Mouse (Mus musculus): ENCODE measurements around the gene Tiprl. TPM values are rescaled to one million over a fixed set of nuclear protein-coding genes. Genes with fewer than 3 reads are reported as not detected.

The Tiprl gene
- total and polyA plus RNA-seq, 3 experiments, result 12.4 to 90.2 (median 66.8) TPM

DNA sequence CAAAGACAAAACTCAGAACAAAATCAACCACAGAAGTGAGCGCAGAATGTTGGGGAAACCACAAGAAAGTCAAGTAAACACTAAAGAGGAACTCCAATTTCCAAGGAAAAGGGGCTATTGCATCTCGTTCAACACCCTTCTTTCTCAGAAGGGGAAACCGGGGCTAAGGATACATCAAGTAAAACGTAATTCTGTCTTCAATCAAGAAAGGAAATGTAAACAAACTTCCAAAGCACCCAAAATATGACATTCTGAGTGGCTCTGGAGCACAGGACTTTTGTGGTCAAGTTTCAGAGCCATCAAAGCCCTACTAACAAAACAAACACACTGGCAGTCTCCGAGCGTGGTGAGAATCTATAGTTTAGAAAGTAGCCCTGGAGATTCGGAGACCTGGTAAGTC, 43.4 kb downstream of the Tiprl start:
- H3K4me1 ChIP-seq (ENCODE audit: insufficient read depth, low read depth, low read length), result peaks cover 63% of the 10 kb centered on the region
- TF ChIP-seq TAL1 (conservative IDR thresholded peaks at IDR 0.05; ENCODE audit: low read depth, low read length) (no peak), POLR2AphosphoS5 (IDR thresholded peaks at IDR 0.05; ENCODE audit: insufficient replicate concordance, low read depth, low read length) (no peak), GATA1 (IDR thresholded peaks at IDR 0.05; ENCODE audit: borderline replicate concordance, low read length) (no peak), CTCF (IDR thresholded peaks at IDR 0.05; ENCODE audit: low read depth, low read length) (no peak), GATA2 (IDR thresholded peaks at IDR 0.05; ENCODE audit: borderline replicate concordance, low read depth, low read length) (no peak)
- ATAC-seq (ENCODE audit: extremely low read depth, insufficient number of reproducible peaks, low FRiP score, poor library complexity, severe bottlenecking), result no peak

GRCm38 (mm10) chr1:165192714-165193264, 44.0 kb downstream of the Tiprl start:
- TF ChIP-seq GATA1 (IDR thresholded peaks at IDR 0.05; ENCODE audit: borderline replicate concordance, low read length) (no peak), CTCF (IDR thresholded peaks at IDR 0.05; ENCODE audit: low read depth, low read length) (no peak), GATA2 (IDR thresholded peaks at IDR 0.05; ENCODE audit: borderline replicate concordance, low read depth, low read length) (no peak), POLR2AphosphoS5 (IDR thresholded peaks at IDR 0.05; ENCODE audit: insufficient replicate concordance, low read depth, low read length) (no peak), TAL1 (conservative IDR thresholded peaks at IDR 0.05; ENCODE audit: low read depth, low read length) (no peak)

More for the DNA sequence above, 43.4 kb downstream of the Tiprl start:
- Histone ChIP-seq H3K4me3 (ENCODE audit: low read depth, low read length) (peak overlapping the region; percentile 91), H3K9me3 (replicated peaks) (no peaks in the 10 kb centered on the region), H3K36me3 (replicated peaks) (peaks cover 20% of the 10 kb centered on the region), H3K27me3 (ENCODE audit: insufficient read depth, low read length) (no peaks in the 10 kb centered on the region)
- DNase-seq (ENCODE audit: low spot score), result peak; percentile 35

GRCm38 (mm10) chr1:165192102-165192501, 44.7 kb downstream of the Tiprl start:
- H3K4me1 ChIP-seq (ENCODE audit: insufficient read depth, low read depth, low read length), result peaks cover 66% of the 10 kb centered on the region
- H3K27me3 ChIP-seq (ENCODE audit: insufficient read depth, low read length), result no peaks in the 10 kb centered on the region
- H3K4me3 ChIP-seq (ENCODE audit: low read depth, low read length), result no peak overlapping the region
- TF ChIP-seq GATA2 (IDR thresholded peaks at IDR 0.05; ENCODE audit: borderline replicate concordance, low read depth, low read length) (no peak), GATA1 (IDR thresholded peaks at IDR 0.05; ENCODE audit: borderline replicate concordance, low read length) (no peak)
- no peaks in the 10 kb centered on the region for H3K9me3 ChIP-seq (replicated peaks)
- no peak for DNase-seq (ENCODE audit: low spot score)
- ATAC-seq (ENCODE audit: extremely low read depth, insufficient number of reproducible peaks, low FRiP score, poor library complexity, severe bottlenecking), result no peak
- peaks cover 32% of the 10 kb centered on the region for H3K36me3 ChIP-seq (replicated peaks)

More at GRCm38 (mm10) chr1:165192714-165193264, 44.0 kb downstream of the Tiprl start:
- Histone ChIP-seq H3K4me3 (ENCODE audit: low read depth, low read length) (peak overlapping the region; percentile 91; the same call in 1 of the 2 replicates), H3K36me3 (replicated peaks) (peaks cover 25% of the 10 kb centered on the region), H3K4me1 (ENCODE audit: insufficient read depth, low read depth, low read length) (peaks cover 68% of the 10 kb centered on the region), H3K27me3 (ENCODE audit: insufficient read depth, low read length) (no peaks in the 10 kb centered on the region), H3K9me3 (replicated peaks) (no peaks in the 10 kb centered on the region)
- DNase-seq (ENCODE audit: low spot score), result no peak
- ATAC-seq (ENCODE audit: extremely low read depth, insufficient number of reproducible peaks, low FRiP score, poor library complexity, severe bottlenecking), result no peak

- Histone ChIP-seq H3K4me3 (ENCODE audit: low read depth, low read length) (no peak overlapping the region), H3K36me3 (replicated peaks) (peaks cover 37% of the 10 kb centered on the region), H3K27me3 (ENCODE audit: insufficient read depth, low read length) (no peaks in the 10 kb centered on the region), H3K4me1 (ENCODE audit: insufficient read depth, low read depth, low read length) (peaks cover 70% of the 10 kb centered on the region), H3K9me3 (replicated peaks) (no peaks in the 10 kb centered on the region)
- no peak for TF ChIP-seq POLR2AphosphoS5 (IDR thresholded peaks at IDR 0.05; ENCODE audit: insufficient replicate concordance, low read depth, low read length)
- TF ChIP-seq TAL1 (conservative IDR thresholded peaks at IDR 0.05; ENCODE audit: low read depth, low read length), result no peak
- TF ChIP-seq GATA1 (IDR thresholded peaks at IDR 0.05; ENCODE audit: borderline replicate concordance, low read length), result no peak
- TF ChIP-seq GATA2 (IDR thresholded peaks at IDR 0.05; ENCODE audit: borderline replicate concordance, low read depth, low read length), result no peak
- no peak for TF ChIP-seq CTCF (IDR thresholded peaks at IDR 0.05; ENCODE audit: low read depth, low read length)
- no peak for DNase-seq (ENCODE audit: low spot score)
- ATAC-seq (ENCODE audit: extremely low read depth, insufficient number of reproducible peaks, low FRiP score, poor library complexity, severe bottlenecking), result no peak
Observed at GRCm38 (mm10) chr1:165191611-165192010, 45.2 kb downstream of the Tiprl start.

DNA sequence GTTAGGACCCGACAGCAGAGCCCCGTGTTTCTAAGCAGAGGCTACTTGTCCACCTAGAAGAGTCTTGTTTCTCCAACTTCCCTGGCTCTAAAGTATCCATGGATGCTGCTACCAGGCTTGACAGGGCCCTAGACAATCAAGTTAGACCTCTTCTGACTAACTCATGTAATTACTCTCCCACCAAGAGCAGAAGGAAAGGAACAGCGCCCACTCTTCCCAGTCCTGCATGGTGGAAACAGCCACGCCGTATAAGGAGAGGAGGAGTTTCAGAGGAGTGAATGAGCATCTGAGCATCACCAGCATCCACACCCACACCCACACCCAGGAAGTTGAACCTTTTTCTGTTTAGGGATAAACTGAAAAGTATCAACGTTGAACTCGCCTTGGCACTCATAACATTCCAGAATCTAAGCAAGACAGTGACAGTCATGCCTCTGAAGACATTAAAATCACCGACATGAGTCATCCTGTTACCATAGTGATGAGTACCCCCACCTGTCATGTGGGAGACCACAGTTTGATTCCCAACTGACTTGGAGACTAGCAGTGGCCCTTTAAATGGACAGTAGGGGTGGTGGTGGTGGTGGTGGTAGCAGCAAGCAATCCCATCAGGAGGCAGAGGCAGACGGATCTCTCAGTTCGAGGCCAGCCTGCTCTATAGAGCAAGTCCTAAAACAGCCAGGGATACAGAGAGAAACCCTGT, 46.1 kb downstream of the Tiprl start:
- peaks cover 46% of the 10 kb centered on the region for H3K36me3 ChIP-seq (replicated peaks)
- no peaks in the 10 kb centered on the region for H3K9me3 ChIP-seq (replicated peaks)
- no peak for DNase-seq (ENCODE audit: low spot score)
- no peak overlapping the region for H3K4me3 ChIP-seq (ENCODE audit: low read depth, low read length)
- H3K27me3 ChIP-seq (ENCODE audit: insufficient read depth, low read length), result no peaks in the 10 kb centered on the region
- ATAC-seq (ENCODE audit: extremely low read depth, insufficient number of reproducible peaks, low FRiP score, poor library complexity, severe bottlenecking), result no peak
- TF ChIP-seq GATA2 (IDR thresholded peaks at IDR 0.05; ENCODE audit: borderline replicate concordance, low read depth, low read length) (no peak), TAL1 (conservative IDR thresholded peaks at IDR 0.05; ENCODE audit: low read depth, low read length) (no peak)
- H3K4me1 ChIP-seq (ENCODE audit: insufficient read depth, low read depth, low read length), result peaks cover 73% of the 10 kb centered on the region

DNA sequence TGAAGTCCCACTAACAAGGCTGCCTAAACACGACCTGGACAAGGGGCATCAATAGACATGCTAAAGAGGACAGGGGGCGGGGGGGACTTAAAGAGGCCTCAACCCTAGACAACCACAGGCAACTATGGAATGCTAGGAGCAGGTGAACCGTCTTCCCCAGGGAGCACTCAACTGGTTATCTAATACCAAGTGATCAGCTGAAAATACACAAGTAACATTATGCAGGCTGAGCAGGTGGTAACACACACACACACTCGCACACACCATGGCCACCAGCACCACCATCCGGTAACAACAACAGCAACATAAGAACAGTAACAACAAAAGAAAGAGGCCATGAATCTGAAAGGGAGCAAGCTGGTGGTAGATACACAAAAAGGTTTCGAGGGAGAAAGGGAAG, 46.7 kb downstream of the Tiprl start:
- Histone ChIP-seq H3K27me3 (ENCODE audit: insufficient read depth, low read length) (no peaks in the 10 kb centered on the region), H3K36me3 (replicated peaks) (peaks cover 52% of the 10 kb centered on the region), H3K9me3 (replicated peaks) (no peaks in the 10 kb centered on the region), H3K4me3 (ENCODE audit: low read depth, low read length) (no peak overlapping the region), H3K4me1 (ENCODE audit: insufficient read depth, low read depth, low read length) (peaks cover 66% of the 10 kb centered on the region)
- no peak for TF ChIP-seq CTCF (IDR thresholded peaks at IDR 0.05; ENCODE audit: low read depth, low read length)
- no peak for TF ChIP-seq TAL1 (conservative IDR thresholded peaks at IDR 0.05; ENCODE audit: low read depth, low read length)
- TF ChIP-seq GATA1 (IDR thresholded peaks at IDR 0.05; ENCODE audit: borderline replicate concordance, low read length), result no peak
- no peak for TF ChIP-seq POLR2AphosphoS5 (IDR thresholded peaks at IDR 0.05; ENCODE audit: insufficient replicate concordance, low read depth, low read length)
- ATAC-seq (ENCODE audit: extremely low read depth, insufficient number of reproducible peaks, low FRiP score, poor library complexity, severe bottlenecking) (no peak), DNase-seq (ENCODE audit: low spot score) (no peak)
